Mouse (Mus musculus) heart, adult 9 months (tissue): ENCODE results near the gene Mapk14.
"Not testable (repeated sequence)": the region's sequence is repeated elsewhere in the genome, so short reads cannot be mapped to it uniquely, and the experiment has no call there.

Source experiments
- DNase-seq, 2 experiments: peaks; one replicate each; pipeline ENCODE4 v3.0.0; 2022; ENCODE audit warnings: low spot score in 2 of 2

The Mapk14 gene

DNA sequence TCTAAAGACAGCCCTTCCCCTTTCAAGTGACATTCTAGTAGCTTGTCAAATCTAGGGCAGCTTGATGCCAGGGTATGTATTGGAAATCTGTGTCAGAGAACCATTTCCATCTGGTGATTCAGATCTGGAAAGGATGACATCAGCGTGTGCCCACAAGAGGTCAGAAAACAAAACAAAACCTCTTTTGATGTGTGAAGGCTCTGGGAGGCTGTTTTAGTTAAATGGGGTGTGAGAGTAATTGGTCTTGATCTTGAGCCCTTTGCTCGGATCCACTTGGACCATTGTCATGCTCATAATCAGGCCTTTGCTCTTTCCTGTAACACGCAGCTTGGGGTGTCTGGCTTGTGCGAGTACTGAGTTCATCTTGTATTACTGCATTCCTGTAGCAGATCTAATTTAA, 7.1 kb downstream of the Mapk14 start:
- no peak for DNase-seq

DNA sequence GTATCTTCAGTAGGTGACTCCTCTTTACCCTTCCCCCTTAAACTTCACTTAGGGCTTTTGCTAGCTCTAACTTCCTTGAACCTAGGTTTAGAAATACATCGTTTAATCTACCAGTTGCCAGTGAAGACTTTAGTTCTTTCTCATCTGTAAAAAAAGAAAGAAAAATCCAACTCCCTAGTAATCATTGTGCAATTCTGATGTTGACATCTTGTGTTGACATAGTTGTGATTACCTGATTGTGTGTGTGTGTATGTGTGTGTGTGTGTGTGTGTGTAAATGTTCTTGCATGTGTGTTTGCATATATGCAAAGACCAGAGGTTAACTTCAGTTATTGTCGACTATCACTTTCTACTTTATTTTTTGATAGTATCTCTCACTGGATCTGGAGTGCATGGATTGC, 7.5 kb downstream of the Mapk14 start:
- no peak for DNase-seq

DNA sequence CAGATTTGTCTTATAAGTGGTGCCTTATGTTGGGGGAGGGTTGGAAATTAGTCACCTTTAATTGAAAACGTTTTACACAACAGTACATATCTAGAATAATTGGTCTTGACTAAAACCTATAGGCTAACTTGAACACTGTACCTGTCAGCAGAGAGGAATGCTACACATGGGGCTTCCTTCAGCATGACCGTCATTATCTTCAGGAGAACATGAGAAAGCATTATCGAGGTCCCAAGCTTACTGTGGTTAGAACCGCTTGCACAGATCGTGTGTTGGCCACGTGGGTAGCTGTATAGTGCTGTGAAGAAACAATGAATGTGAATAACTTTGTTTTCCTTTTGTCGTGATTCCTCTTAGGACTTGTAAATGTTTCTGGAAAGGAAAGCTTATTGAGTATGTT, 8.7 kb downstream of the Mapk14 start:
- no peak for DNase-seq

DNA sequence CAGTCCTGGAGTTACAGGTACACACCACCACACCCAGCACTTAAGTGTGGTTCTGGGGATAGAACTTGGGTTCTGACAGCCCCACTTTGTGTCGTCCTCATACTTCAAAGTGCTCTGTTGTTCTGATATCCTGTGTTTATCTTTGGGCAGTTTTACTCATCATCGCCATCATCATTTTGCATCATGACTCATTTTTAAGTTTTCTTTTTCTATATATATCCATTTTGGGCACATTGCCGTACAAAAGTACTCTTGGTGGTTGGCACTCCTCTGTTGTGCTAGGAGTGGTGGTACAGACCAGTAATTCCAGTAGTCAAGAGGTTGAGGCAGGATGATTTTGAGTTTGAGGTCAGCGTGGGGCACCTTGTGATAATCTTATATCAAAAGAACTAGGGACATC, 10.0 kb downstream of the Mapk14 start:
- no peak for DNase-seq

DNA sequence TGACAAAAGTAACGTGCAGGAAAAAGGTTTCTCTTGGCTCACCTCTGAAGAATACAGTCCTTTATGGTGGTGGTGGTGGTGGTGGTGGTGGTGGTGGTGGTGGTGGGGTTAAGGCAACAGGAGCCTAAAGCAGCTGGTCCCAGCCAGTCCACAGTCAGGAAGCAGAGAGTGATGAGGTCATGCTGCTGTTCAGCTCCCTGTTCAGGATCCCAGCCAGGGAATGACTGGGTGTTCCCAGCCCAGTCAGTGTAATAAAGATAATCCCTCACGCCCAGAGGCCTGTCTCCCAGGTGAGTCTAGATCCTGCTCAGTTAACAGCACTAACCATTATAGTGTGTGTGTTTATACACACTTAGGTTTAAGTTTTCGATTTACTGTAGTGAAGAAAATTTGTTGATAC, 10.6 kb downstream of the Mapk14 start:
- no peak for DNase-seq

DNA sequence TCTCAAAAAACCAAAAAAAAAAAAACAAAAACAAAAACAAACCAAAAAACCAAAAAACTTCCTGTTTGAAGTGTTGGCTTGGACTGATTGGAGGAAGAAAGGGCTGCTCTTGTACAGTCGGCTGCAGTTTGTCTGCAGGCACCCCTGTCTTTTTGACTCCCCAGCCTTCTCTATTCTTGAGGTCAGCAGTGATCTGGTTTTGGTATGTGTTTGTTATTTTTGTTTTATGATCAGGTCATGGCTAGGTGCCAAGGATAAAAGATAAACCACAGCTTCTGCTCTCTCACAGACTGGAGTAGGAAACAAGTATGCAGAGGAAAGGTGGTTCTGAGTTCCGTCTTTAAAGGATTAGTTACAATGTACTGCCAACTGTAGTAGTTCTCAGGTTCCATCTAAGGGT, 11.5 kb downstream of the Mapk14 start:
- no peak for DNase-seq

DNA sequence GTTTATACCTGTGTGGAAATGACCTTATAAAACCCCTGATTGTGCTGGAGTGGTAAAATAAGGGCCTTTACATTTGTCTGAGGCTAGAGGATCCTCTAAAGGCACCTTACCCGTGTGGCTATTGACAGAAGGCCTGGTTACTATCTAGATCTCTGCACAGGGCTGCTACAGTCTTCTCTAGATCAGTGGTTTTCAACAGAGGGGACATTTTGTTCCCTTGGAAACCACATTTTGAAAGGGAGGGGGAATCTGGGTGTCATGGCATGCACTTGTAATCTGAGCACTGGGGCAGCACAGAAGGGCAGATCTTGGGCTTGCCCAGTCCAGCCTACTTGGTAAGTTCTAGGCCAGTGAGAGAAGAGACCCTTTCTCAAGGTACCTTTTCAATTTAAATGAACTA, 15.6 kb downstream of the Mapk14 start:
- no peak for DNase-seq

DNA sequence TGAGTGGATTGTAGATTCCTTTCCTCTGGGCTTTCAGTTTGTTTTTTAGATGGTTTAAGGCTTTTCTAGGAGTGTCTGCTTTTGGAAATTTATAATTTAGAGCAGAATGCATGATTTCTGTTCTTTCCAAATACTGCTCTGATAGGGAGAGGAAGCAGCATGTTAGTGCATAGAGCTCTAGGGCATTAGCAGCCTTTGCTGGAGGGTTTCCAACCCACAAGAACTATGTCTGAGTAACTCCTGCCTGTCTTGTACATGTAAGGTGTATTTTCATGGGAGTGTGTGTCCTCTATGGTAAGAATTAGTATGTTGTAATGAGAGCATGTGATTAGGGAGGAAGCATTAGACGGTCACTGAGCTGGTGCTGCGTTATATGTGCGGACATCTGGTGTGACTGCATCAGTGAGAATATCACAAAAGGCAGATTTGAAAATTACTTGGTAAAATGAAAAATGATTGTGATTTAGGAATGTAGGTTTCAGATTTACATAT, 16.1 kb downstream of the Mapk14 start:
- no peak for DNase-seq

DNA sequence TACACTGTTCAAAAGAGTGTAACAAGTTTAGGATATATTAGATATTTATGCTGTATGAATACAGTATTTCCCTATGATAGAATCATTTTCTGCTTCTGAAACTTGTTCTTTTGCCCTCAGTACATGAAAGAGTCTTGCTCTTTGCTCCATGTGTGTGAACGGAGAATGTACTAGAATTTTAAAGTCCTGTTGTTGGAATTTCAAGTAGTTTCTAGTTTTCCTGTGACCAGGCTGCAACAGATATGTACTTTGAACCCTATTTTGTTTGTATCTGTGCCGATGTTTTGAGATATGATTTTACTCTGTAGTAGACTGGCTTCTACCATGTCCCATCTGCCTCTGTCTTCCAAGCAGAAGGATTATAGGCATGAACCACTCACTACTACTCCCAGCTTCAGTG, 16.7 kb downstream of the Mapk14 start:
- no peak for DNase-seq

DNA sequence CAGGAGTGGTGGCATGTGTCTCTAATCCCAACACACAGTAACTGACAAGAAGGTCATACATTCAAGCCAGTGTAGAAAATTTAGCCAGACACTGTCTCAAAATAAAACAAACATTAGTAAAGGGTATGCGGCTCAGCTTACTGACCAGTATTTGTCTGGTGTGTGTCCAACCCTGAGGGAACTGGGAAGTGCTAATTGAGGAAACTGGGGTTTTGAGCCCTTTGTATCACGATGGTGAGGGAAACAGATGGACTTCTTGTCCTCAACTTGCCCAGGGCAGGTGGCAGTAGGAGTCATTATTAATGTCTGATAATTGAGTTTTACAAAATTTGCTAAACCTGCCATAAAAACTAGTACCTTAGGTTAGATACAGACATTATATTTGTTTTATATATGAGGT, 17.9 kb downstream of the Mapk14 start:
- peak in 1 of 2 experiments; percentile 50 for DNase-seq

DNA sequence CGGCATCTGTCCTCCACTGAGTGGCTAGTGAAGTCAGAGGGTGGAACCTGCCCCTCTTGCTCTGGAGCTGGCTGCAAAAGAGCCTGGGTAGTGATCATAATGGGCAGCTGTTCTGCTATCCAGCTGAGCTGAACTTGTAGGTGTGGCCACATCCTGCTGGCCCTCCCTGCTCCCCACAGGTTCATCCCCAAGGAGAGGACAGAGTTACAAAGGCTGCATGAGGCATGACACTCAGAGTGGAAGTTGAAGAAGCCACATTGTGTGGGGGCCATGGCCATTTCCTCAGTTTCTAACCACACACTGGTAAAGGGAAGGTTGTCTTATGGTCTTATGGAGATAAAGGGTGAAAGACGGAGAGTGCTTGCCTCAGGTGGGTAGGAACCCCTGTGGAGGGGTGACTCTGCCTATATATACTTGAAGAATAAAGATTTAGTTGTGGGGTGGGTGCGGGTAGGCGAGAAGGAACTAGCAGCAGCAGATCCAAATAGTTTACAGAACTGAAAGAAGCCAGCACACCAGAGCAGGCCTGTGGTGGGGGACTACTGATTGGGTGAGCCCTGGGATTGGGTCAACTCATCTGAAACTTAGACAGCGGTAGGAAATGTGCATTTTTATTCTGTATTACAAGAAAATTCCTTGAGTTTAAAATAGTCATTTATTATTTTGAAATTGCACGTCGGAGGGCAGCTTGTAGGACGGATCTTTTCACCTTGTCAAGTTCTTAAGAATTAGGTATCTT, 18.6 kb downstream of the Mapk14 start:
- no peak for DNase-seq

DNA sequence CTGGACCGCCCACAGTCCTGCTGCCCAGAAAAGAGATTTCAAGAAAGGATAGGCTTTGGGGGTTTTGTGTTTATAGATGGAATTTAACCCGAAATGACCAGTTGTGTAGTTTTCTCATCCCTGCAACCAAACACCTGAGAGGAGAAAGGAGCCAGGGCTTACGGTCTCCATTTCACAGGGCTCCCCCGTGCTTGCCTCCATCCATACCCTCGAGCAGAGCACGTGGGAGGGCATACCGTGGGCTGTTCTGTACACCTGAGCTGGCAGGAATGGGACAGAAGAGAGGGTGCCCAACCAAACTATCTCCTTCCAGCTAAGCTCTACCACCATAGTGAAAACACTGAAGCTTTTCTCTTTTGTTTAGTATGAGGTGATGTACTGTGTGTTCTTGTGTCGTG, 19.2 kb downstream of the Mapk14 start:
- DNase-seq, result no peak

DNA sequence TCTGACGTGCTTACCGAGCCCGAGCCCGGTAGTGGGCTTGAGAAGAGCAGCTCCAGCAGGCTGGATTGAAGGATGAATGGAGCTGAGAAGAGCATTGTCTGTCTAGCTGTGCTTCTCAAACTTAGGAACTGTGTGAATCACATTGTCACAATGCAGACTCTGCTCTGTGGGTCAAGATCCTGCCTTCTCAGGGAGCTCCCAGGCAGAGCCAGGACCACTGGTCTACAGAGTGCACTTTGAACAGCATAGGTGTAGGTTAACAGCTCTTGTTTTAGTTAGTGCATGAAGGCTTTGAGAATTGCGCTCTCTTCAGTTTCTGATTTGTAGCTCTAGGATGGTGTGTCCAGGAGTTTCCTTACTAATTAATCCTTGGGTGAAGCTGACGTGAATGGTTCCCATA, 20.1 kb downstream of the Mapk14 start:
- DNase-seq, result no peak

DNA sequence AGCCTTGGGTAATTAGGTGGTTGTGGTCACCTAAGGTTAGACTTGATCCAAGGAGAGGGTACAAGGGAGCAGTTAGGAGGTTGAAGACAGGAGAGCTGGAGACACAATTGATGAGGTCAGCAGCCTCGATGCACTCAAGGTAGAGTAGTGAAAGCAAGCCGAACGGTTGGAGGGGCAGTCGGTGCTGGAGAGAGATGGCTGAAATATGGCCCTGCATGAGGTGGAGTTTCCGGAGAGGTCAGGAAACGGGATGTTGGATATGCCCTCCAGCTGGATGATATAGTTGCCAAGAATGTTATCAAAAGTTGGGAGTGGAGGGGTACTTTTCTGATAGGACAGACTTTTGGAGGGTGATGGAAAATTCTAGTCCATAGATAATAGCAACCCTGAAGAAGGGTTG, 21.2 kb downstream of the Mapk14 start:
- DNase-seq, result no peak

DNA sequence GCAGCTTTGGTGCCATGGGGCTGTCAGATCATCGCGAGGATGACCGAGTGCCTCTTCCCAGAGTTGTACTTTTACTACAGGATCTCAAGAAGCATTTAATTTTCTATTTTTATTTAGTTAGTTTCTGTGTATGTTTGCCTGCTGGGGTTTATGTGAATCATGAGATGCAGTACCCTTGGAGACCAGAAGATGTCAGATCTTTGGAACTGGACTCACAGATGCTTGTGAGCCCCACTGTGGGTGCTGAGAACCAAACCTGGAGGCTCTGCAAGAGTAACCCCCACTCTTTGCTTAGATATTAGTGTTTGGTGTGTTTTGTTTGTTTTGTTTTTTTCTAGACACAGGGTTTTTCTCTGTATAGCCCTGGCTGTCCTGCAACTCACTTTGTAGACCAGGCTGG, 22.9 kb downstream of the Mapk14 start:
- DNase-seq, result no peak

DNA sequence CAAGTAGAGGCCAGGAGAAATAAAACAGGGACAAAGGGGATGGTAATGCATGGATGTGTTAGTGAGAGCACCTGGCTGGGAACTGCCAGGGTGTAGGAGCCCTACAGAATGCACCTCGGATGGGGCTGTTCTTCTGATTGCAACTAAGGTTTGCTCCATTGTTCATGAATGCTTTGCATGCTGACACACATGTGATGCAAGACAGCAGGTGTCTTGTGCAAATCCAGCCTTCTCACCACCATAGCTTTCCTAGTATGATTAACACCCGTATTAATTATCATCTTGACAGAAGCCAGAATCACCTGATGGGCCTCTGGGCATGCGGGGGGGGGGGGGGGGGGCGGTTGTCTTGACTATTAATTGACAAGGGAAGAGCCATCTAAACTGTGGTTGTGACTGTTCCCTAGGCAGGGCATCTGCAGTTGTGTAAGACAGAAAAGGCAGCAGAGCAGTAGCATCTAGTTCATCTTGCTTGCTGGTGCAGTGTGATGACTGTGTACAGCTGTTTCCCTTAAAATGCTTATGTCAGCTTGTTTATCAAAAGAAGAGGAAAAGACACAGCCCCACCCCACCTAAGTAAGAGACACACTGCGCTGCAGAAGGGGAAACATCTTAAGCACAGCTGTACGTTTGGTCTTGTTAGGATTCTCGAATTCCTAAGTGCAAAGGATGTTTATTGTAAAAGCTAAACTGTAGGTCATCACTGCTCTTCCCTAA, 24.9 kb downstream of the Mapk14 start:
- DNase-seq, result peak in 1 of 2 experiments; percentile 37

DNA sequence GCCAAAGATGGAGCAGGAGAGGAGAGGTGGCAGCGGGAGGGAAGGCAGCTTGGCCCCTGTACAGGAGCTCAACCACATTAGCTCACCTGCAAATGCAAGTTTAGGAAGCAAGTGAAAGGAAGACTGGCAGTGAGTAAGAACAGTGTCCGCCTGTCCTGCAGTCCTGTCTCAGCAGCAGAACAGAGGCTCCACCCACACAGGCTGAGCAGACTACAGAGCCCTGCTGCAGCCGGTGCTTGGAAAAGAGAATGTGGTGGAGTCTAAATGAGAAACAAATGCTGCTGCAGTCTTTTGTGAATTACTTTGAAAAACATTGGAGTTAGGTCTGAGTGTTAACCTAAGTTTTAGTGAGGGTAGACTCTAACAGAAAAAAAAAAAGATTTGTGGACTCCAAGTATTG, 26.4 kb downstream of the Mapk14 start:
- no peak for DNase-seq

DNA sequence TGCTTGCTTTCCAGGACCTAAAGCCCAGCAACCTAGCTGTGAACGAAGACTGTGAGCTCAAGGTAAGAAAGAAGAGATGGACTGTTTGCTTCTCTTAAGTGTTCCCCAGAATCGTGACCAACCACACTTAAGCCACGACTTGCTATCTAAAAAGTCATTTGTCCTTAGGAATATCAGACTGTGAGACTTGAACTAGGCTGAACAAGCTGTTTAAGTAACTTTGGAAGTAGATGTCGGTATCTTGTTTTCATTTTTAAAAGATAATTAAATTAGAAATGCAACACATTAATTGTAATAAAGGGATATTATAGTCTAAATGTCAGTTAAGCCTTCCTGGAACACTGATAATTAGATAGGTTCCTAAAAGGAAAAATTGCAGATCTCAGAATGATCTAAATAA, 34.7 kb downstream of the Mapk14 start, which contains the start of gene AC170998.1:
Gene AC170998.1, plus strand, starts transcription at position 301 of the 400 bp plus-strand sequence.
- no peak for DNase-seq

DNA sequence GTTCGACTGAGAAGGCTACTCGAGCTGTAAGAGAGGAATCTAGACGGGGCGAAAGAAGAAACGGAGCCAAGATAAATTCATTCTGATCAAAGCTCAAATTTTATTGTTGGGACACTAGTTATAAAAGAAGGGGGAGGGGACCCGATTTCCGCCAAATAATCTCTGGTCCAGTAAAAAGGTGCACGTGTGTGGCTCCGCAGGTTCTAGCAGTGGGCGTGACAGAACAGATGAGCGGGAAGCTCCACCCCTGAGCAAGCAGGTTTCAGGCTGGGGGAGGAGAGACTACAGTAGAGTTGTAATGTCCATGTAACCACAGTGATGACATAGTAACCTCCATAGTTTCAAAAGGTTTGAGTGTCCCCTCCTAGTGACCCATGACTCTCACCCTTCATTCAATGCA, 36.4 kb downstream of the Mapk14 start:
- not testable (repeated sequence) for DNase-seq

DNA sequence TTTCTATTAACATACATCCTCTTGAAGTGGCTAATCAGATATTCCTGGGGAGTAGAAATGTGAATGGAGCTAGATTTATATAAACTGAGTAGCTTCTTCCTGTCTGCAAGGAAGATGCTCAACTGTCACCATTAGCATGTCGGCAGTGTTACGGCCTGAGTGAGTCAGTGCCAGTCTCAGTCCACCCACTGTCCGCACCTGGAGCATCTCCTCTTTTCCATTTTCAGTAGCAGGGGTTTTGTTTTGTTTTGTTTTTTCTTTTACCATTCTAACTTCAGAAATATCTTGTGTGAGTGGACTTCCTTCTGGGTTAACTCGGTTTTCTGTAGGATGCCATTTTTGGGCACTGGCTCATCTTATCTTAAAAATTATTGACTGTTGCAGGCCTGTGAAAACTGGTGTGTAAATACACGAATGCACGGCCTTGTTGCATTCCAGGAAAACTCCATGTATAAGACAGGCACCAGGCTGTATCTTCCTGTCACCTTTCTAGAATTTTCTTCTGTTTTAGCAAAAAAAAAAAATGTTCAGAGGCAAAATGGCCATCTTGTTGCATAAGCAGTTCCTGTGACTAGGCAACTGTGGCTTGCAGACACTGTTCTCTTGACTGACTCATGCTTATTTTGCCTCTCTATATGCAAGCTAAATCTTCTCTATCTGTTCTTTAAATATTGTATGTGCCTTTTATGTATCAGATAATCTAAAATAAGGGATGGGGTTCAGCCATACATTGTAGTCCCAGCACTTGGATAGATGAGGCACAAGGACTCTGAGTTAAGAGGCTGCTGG, 44.4 kb downstream of the Mapk14 start:
- no peak for DNase-seq

DNA sequence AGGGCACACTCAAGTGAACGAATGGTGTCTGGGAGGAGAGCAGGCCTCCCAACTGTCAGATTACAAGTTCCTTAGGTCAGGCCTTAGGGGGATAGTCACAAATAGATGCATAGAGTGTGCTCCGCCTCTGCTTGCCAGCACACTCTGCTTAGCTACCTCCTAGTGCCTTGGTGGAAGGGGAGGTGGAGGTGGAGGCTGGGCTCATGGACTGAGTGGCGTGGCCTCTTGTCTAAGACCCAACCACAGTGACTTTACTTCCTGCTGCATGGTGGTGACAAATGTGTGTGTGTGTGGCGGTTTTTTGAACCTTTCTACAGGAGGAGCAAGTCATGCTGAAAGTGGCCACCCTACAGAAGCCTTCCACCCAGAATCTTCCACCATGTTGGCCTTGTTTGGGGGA, 45.4 kb downstream of the Mapk14 start:
- no peak for DNase-seq

DNA sequence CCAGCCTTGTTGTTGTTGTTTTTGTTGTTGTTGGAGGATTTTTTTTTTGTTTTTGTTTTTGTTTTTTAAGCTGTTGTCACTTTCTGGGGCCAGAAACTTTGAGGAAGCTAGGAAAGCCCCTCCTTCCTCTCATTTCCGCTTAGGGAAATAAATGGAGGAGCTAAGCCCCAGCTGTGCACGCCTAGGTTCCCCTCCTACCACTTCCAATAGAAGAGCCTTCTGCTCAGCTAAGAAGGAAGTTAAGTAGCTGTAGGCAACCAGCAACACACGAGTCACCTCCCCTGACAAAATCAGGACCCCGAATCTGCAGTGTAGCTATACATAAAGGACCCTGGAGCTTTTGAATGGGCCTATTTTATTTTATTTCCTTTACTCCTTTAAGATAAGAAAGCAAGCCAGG, 46.8 kb downstream of the Mapk14 start:
- DNase-seq, result peak in 1 of 2 experiments; percentile 13

DNA sequence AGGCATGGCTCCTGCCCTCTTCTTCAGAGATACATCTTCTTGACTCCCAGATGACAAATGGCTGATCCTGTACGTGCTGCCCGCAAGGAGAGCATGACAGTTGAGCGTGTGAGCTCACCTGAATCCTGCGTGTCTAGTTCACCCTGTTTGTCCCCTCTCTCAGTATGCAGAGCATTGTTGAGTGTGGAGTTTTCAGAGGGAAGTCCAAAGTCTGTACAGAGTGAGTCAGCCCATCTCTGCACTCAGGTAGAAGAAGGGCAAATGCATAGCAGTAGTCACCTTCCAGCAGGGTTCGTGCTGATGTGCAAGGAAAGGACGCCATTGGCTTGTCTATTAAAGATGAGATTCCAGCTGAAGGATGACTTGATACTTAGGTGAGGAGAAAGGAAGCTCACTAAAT, 48.1 kb downstream of the Mapk14 start:
- DNase-seq, result no peak
